Mouse (Mus musculus): Measurements from ENCODE around the gene Ppp1r16b.
"Not testable (repeated sequence)": the region's sequence is repeated elsewhere in the genome, so short reads cannot be mapped to it uniquely, and the experiment has no call there.

Ppp1r16b gene

GRCm38 (mm10) chr2:158722991-158723551 lies 57.9 kb downstream of the Ppp1r16b start:
- DNase-seq (ENCODE audit: low spot score in 2 of 2): peak; percentile 55 to 56

DNA sequence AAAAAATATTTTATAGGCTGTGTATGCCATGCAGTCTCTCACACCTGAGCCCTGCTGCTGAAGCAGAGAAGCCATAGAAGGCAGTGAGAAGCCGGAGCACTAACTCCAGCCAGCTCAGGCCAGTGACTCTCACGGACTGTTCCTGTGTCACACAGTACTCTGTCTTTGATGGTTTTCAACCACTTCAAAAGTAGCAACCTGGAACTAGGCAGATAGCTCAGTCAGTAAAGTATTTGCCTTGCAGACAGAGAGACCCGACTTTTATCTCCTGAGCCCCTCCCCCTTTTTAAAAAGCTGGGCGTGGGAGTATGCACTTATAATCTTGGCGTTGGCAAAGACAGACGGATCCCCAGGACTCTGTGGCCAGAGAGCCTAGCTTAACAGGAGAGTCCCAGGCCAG lies 58.6 kb downstream of the Ppp1r16b start:
- DNase-seq (ENCODE audit: low spot score in 2 of 2): no peak

- no peak for DNase-seq (ENCODE audit: low spot score in 2 of 2)
These were observed 61.1 kb downstream of the Ppp1r16b start for GRCm38 (mm10) chr2:158726252-158726651.

GRCm38 (mm10) chr2:158728061-158728815 lies 63.0 kb downstream of the Ppp1r16b start:
- no peak for DNase-seq (ENCODE audit: low spot score in 2 of 2)

- DNase-seq (ENCODE audit: low spot score in 2 of 2): no peak
These were observed 65.7 kb downstream of the Ppp1r16b start for GRCm38 (mm10) chr2:158730896-158731295.

DNA sequence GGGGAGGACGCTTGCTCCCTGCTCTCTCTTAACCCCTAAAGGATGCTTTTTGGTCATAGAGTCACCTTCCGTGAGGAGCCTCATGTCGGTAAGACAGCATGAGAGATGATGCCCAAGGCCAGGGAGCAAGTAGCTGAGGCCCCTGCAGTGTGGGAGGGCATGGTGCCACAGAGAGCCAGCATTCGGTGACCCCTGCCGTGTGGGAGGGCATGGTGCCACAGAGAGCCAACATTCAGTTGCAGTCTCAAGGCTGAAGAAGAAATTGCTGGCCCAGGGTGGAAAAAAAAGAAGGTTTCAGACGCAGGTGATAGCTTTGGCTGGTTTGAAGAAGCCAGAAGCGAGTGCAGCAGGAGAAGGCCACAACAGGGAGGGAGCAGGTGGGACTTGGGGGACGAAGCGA lies 67.3 kb downstream of the Ppp1r16b start:
- no peak for DNase-seq (ENCODE audit: low spot score in 2 of 2)

- no peak for DNase-seq (ENCODE audit: low spot score in 2 of 2)
These were observed 67.9 kb downstream of the Ppp1r16b start for GRCm38 (mm10) chr2:158733136-158733535.

DNA sequence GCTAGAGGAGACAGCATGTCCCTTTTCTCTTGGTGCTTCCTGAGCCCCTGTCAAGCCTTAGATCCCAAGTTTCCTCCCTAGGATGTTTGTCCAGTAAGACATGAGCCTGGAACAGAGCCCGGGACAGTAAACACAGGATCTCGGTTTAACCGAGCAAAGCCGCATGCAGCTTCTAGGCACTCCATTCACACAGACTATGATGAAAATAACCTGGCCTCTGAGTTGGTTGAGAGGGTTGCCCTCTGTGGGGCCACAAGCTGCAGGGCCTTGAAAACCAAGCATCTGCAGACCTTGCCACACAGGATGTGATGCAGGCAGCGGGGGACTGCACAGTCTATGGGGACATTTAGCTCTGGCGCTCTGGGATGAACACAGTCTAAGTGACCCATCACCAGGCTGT lies 68.7 kb downstream of the Ppp1r16b start:
- no peak for DNase-seq (ENCODE audit: low spot score in 2 of 2)

- DNase-seq (ENCODE audit: low spot score in 2 of 2): no peak
These were observed 69.4 kb downstream of the Ppp1r16b start for GRCm38 (mm10) chr2:158734500-158735152.

- DNase-seq (ENCODE audit: low spot score in 2 of 2): no peak
These were observed 70.1 kb downstream of the Ppp1r16b start for GRCm38 (mm10) chr2:158735340-158735739.

GRCm38 (mm10) chr2:158736247-158736646 lies 71.0 kb downstream of the Ppp1r16b start:
- DNase-seq (ENCODE audit: low spot score in 2 of 2): not testable (repeated sequence)

GRCm38 (mm10) chr2:158738591-158738990 lies 73.4 kb downstream of the Ppp1r16b start:
- no peak for DNase-seq (ENCODE audit: low spot score in 2 of 2)

DNA sequence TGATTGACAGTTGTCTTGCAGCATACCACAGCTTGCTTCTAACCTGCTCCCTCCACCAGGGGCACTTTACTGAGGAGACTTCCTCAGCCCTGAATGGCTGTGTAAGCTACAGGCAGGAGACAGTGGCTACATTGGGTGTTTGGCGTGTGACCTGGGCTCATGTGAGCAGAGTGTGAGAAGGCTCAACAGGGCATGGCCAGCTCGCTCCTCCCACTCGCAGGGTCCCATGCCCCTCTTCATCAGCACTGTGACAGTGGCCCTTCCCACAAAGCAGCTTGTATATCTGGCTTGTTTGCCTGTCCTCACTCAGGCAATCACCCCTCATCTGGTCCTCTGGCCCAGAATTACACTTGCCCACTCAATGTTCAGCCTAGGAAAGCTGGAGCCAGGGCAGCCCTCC lies 73.9 kb downstream of the Ppp1r16b start:
- no peak for DNase-seq (ENCODE audit: low spot score in 2 of 2)

DNA sequence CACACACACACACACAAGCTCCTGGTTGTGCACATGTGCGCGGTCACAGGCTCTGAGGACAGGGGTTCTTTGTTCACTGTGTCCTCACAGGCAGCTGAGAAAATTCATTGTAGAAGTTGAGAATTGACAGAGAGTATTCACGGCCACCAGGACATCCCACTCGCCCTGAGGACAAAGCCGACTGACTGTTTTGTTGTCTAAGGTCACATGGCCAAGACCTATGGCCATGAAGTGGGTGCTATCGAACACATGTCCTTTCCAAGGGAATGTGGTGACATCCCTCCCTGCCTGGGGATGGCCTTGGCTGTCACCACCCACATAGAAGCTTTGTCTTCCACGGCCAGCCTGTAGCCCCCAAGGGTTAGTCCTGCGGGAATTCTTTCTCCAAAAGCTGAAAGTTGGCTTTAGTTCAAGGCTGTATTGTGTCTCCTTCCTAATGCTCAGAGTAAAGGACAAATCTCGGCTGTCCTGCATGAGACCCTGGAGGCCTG lies 75.9 kb downstream of the Ppp1r16b start:
- no peak for DNase-seq (ENCODE audit: low spot score in 2 of 2)

- DNase-seq (ENCODE audit: low spot score in 2 of 2): no peak
These were observed 77.2 kb downstream of the Ppp1r16b start for GRCm38 (mm10) chr2:158742431-158742830.

DNA sequence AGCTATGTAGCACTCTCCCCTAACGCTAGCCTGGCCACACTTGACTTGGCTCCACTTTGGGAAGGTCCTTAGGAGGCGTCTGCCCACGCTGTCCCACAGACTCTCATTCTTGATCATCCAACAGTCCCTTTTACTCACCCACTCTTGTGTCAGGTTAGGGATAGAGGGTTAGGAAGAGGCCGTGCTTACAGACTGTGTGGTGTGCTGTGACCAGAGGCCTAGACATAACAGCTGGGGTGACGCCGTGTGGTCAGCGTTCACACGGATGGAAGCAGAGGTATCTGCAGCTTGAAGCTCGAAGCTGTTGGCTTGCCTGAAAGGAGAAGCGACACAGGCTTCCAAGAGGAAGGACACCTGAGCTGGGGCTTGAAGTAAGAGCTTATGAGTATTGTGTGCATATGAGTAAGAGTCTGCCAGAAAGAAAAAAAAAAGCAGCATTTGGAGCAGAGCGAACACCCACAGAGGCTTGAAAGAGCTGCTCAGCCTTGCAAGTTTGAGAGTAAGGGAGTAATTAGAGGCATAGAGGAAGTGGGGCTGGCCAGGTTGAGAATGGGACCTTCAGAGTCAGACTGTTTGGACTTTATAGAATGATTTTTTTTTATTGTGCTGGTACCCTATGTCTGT lies 78.4 kb downstream of the Ppp1r16b start:
- DNase-seq (ENCODE audit: low spot score in 2 of 2): no peak

DNA sequence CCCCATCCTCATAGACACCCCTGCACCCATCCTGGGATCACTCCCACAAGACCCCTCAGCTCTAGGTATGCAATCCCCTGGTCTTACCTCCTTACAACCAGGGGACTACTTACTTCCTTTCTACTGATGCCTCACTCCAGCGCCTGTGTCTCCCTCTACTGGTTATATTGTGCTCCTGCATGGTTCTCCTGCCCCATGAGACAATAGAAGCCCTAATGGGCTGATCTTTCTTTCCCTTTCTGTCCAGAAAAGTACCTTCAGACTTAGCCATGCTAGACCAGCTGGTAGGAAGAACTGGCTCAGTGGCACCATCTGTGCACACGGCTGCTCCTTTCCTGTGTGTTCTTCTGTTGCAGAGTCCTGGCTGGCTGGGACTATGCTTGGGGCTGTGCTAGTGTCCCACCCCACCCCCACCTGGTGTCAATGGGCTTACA lies 79.9 kb downstream of the Ppp1r16b start:
- peak in 1 of 2 experiments; percentile 52 for DNase-seq (ENCODE audit: low spot score in 2 of 2)

DNA sequence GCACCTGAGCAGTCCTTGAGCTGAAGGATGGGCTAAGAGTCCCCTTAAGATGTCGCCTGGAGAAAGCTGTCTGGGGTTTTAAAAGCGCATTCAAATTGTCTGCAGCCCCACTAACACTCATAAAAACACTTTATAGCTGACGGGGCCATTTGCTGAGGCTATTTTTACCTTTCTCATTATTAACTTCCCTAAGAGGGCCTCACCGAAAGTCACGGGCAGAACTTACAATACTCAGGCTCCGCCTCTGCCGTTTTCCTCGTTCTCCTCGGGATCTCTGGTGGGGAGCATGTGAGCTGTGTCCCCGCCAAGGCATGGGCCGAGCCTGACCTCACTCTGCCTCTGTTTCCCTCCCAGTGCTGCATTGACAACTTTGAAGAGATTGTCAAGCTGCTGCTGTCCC lies 81.0 kb downstream of the Ppp1r16b start:
- no peak for DNase-seq (ENCODE audit: low spot score in 2 of 2)

GRCm38 (mm10) chr2:158749366-158749765 lies 84.2 kb downstream of the Ppp1r16b start:
- peak; percentile 34 to 52 for DNase-seq (ENCODE audit: low spot score in 2 of 2)

DNA sequence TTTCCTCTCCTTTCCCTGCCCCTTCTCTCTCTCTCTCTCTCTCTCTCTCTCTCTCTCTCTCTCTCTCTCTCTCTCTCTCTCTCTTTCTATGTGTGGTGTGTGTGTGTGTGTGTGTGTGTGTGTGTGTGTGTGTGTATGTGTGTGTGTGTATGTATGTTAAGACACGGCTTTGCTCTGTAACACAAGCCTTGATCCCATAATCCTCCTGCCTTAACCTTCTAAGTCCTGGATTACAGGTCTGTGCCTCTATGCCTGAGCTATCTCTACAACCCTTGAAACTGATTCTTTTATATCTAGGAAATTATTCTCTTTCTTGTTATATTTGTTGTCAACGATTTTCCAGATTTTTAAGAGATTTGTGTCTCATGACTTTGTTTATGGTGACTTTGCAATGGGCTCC lies 95.0 kb downstream of the Ppp1r16b start:
- DNase-seq (ENCODE audit: low spot score in 2 of 2): no peak

- DNase-seq (ENCODE audit: low spot score in 2 of 2): no peak
These were observed 97.1 kb downstream of the Ppp1r16b start for GRCm38 (mm10) chr2:158762339-158762738.

DNA sequence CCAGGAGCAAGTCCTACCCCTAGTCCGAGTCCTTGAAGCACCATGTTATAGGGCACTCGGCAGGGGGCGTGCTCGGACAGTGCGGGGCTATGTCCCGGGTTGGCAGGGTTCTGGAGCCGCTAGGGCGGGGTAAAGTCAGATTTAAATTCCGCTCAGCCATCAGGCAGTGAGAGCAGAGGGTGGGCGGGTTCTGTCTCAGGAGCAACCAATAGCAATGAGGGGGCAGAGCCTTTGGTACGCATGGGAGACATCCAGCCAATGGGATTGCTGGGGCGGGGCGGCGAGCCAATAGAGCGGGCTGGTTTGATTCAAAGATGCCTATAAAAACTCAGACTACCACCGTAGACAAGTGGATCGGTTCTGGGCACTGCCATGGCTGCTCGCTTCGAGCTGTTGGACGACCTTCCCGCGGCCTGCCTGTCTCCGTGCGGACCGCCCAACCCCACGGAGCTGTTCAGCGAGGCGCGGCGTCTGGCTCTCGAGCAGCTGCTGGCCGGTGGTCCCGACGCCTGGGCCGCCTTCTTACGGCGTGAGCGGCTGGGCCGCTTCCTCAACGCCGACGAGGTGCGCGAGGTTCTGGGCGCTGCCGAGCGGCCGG lies 102.6 kb downstream of the Ppp1r16b start, which contains the start of gene Fam83d:
Fam83d (plus strand) TSS at position 352 of the 598 bp plus-strand sequence.
- DNase-seq (ENCODE audit: low spot score in 2 of 2): peak; percentile 94 to 95

All from right cerebral cortex, adult 2 months (tissue).